ENCODE assay signal across 9 mouse cellular contexts in the genomic region with DNA sequence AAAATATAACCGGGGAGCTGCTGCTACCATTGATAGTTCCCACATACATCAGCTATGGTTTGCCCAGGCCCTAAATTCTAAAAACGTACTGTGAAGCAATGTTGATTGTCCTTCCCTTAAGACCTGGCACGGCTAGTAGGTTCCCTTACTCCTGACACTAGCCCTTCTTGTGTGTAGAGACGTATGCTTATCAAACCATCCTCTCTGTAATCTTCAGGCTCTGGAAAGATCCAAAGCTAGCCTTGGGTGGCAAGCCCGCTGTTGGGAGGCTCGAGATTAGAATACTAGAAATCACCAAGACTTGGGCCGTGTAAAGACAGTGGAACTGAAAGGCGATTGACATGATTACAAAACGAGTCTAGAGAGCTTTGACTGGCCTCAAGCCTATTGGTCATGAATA. TPM values are rescaled to one million over a fixed set of nuclear protein-coding genes. Genes with fewer than 3 reads are reported as not detected.
DNase-seq lines count a peak whose midpoint lies in the region; ATAC-seq and TF ChIP-seq lines count a peak whose summit lies in the region.
"Had no signal": no experiment of that assay in that cellular context is flagged by ENCODE, and none has a peak within 500 bp of the region (broad histone marks: within the 10 kb centered on the region; RNA-seq: fewer than 3 reads in every experiment).

No protein-coding gene starts in this region.

- no peak for TF ChIP-seq EP300 in heart, adult 2 months (IDR thresholded peaks at IDR 0.05; ENCODE audit: insufficient read depth, low read depth, low read length)

- H3K27me3 ChIP-seq in heart, adult 2 months (ENCODE audit: control insufficient read depth, insufficient read depth, low read length), result no peaks in the 10 kb centered on the region
- 0 out of 2 replicates have a peak, but pooled peaks cover 2% of the 10 kb centered on the region for H3K27me3 ChIP-seq in E14TG2a.4 (ENCODE audit: insufficient read depth, low read length)
- H3K27me3 ChIP-seq in heart, embryonic 16.5 days (ENCODE audit: control insufficient read depth, insufficient read depth, low read length), result no peaks in the 10 kb centered on the region

- no peak for DNase-seq in heart, adult 2 months
- DNase-seq in heart, postnatal 14 days, result no peak
- no peak for DNase-seq in right cerebral cortex, adult 2 months (ENCODE audit: low spot score in 2 of 2)
- no peak for DNase-seq in embryo, embryonic 10 days (ENCODE audit: low spot score)
- no peak for DNase-seq in thymus, adult 18-20 months
- DNase-seq: kidney, postnatal 36 days had no signal

- peak overlapping the region; percentile 74 for H3K4me3 ChIP-seq in heart, adult 2 months
- peak overlapping the region; percentile 97 for H3K4me3 ChIP-seq in E14TG2a.4 (replicated peaks; ENCODE audit: low read length)
- H3K4me3 ChIP-seq in heart, embryonic 16.5 days (ENCODE audit: low read length), result peak overlapping the region; percentile 88
- peak overlapping the region; percentile 28; the same call in 1 of the 2 replicates for H3K4me3 ChIP-seq in macrophage (ENCODE audit: inconsistent target)

- 0 out of 2 replicates have a peak overlapping the region, but pooled peaks have one; percentile 9 for H3K9ac ChIP-seq in heart, adult 2 months (ENCODE audit: low read depth, low read length)
- H3K9ac ChIP-seq in heart, embryonic 16.5 days (ENCODE audit: low read length), result peak overlapping the region; percentile 95

- TF ChIP-seq CTCF in heart, adult 2 months (IDR thresholded peaks at IDR 0.05), result no peak
- TF ChIP-seq CTCF in E14TG2a.4 (conservative IDR thresholded peaks at IDR 0.05; ENCODE audit: low read length), result no peak

- 29% methylated on average over 9 of the region's 9 CpGs for WGBS in heart, adult 2 months
- 36% methylated on average over 9 of the region's 9 CpGs for WGBS in heart, embryonic 16.5 days
- WGBS in macrophage (ENCODE audit: missing documents), result 64% methylated on average over 8 of the region's 9 CpGs

- no peak for TF ChIP-seq POLR2A in heart, adult 2 months (IDR thresholded peaks at IDR 0.05; ENCODE audit: insufficient read depth, low read depth, low read length)

- intact Hi-C loops in heart, adult 2 months (cut with DNase I), result loop anchor here (5.0 kb wide), 1 partner anchor 57 kb away; a partner anchor contains a TSS
- intact Hi-C loops in heart, postnatal 14 days (cut with DNase I), result loop anchor here (5.0 kb wide), 1 partner anchor 57 kb away; a partner anchor contains a TSS

- no peaks in the 10 kb centered on the region for H3K9me3 ChIP-seq in E14TG2a.4 (ENCODE audit: low read length)
- H3K9me3 ChIP-seq in heart, embryonic 16.5 days (replicated peaks; ENCODE audit: control insufficient read depth, low read length), result no peaks in the 10 kb centered on the region

- H3K4me1 ChIP-seq in heart, adult 2 months (ENCODE audit: control insufficient read depth, insufficient read depth, low read length), result peaks cover 5% of the 10 kb centered on the region
- peaks cover 16% of the 10 kb centered on the region for H3K4me1 ChIP-seq in E14TG2a.4 (replicated peaks; ENCODE audit: low read depth, low read length)
- peaks cover 12% of the 10 kb centered on the region for H3K4me1 ChIP-seq in heart, embryonic 16.5 days (ENCODE audit: control insufficient read depth, insufficient read depth, low read length)

- no peaks in the 10 kb centered on the region for H3K79me2 ChIP-seq in heart, adult 2 months (replicated peaks; ENCODE audit: control insufficient read depth, insufficient read depth, low read length)
- H3K79me2 ChIP-seq in macrophage (ENCODE audit: inconsistent target), result no peaks in the 10 kb centered on the region

- peaks cover 14% of the 10 kb centered on the region for H3K36me3 ChIP-seq in heart, adult 2 months (ENCODE audit: control insufficient read depth, insufficient read depth, low read length)
- H3K36me3 ChIP-seq in E14TG2a.4 (ENCODE audit: insufficient read depth, low read length), result peaks cover 46% of the 10 kb centered on the region
- H3K36me3 ChIP-seq in heart, embryonic 16.5 days (ENCODE audit: control insufficient read depth, insufficient read depth), result peaks cover 22% of the 10 kb centered on the region
- H3K36me3 ChIP-seq in macrophage (ENCODE audit: inconsistent target), result 0 out of 2 replicates have a peak, but pooled peaks cover 14% of the 10 kb centered on the region

- H3K4me2 ChIP-seq in heart, embryonic 16.5 days (ENCODE audit: low read depth, low read length), result peak overlapping the region; percentile 82

- no peak for ATAC-seq in heart, embryonic 16.5 days (replicated peaks; ENCODE audit: extremely low read depth, insufficient read depth, low FRiP score)

- H3K27ac ChIP-seq in heart, adult 2 months, result no peak overlapping the region
- H3K27ac ChIP-seq in heart, embryonic 16.5 days (ENCODE audit: low read length), result 0 out of 2 replicates have a peak overlapping the region, but pooled peaks have one; percentile 3
- no peak overlapping the region for H3K27ac ChIP-seq in macrophage

RNA-seq across cellular contexts. Expression of a gene that starts 1.2 kb away (rescaled TPM):
- total RNA-seq in heart, adult 2 months (2021), result 10 to 100 TPM; 32.7 to 38.3 TPM
- polyA plus RNA-seq in heart, adult 2 months (2012; rRNA removed), result 9.7 and 17.4 TPM in 2 replicates
- 10 to 100 TPM; 37.3 to 38.5 TPM for total RNA-seq in heart, postnatal 14 days (2021)
- polyA plus RNA-seq in heart, embryonic 16.5 days (2015; fragmentation: Nextera tagmentation; extraction: Ambion mirVana), result 8.2 TPM in 2 replicates
- 10 to 100 TPM in 16 of 26 experiments, 1 to 10 TPM in 10; 2.7 to 27.2 (median 13.4) TPM for total RNA-seq in macrophage (2018; cell fraction: chromatin; rRNA removed)
- 10 to 100 TPM in 18 of 26 experiments, 1 to 10 TPM in 8; 8.2 to 13.7 (median 10.9) TPM for total RNA-seq in macrophage (2018; cell fraction: cytosol; rRNA removed)
- total RNA-seq in macrophage (2018; cell fraction: nucleus; rRNA removed), result 10 to 100 TPM in 17 of 26 experiments, 1 to 10 TPM in 9; 3.5 to 31.0 (median 16.0) TPM
- polyA plus RNA-seq in macrophage (2018), result 9.5 to 11.2 TPM (median 10.2 TPM) in 3 replicates

RNA-seq across cellular contexts. Expression of a gene that starts 57.2 kb away (rescaled TPM):
- total RNA-seq in heart, adult 2 months (2021), result 10 to 100 TPM; 35.5 to 37.7 TPM
- polyA plus RNA-seq in heart, adult 2 months (2012; rRNA removed), result 24.5 and 42.8 TPM in 2 replicates
- 10 to 100 TPM; 36.9 to 37.9 TPM for total RNA-seq in heart, postnatal 14 days (2021)
- 12.7 and 12.9 TPM in 2 replicates for polyA plus RNA-seq in heart, embryonic 16.5 days (2015; fragmentation: Nextera tagmentation; extraction: Ambion mirVana)
- 100 to 1,000 TPM in 24 of 26 experiments, 10 to 100 TPM in 2; 60.3 to 171 (median 147) TPM for total RNA-seq in macrophage (2018; cell fraction: chromatin; rRNA removed)
- 10 to 100 TPM; 28.5 to 43.6 (median 34.9) TPM for total RNA-seq in macrophage (2018; cell fraction: cytosol; rRNA removed)
- total RNA-seq in macrophage (2018; cell fraction: nucleus; rRNA removed), result 100 to 1,000 TPM in 7 of 26 experiments, 10 to 100 TPM in 19; 53.5 to 148 (median 84.1) TPM
- 21.1 to 39.4 TPM (median 30.8 TPM) in 3 replicates for polyA plus RNA-seq in macrophage (2018)

Comparison
In these comparisons a context has a peak if more than half of its experiments do, and no peak if none do; other contexts are left out.
1. H3K4me3 ChIP-seq: peak in every context shown above with its lines; median percentile 97 in E14TG2a.4; 88 in heart, embryonic 16.5 days; 74 in heart, adult 2 months; 28 in macrophage.